Mouse (Mus musculus) olfactory bulb, adult 2 months (tissue): ENCODE data around the gene Evx1.

ENCODE experiments used
- CTCF ChIP-seq: fragments of 200-500 bp; IDR thresholded peaks from 2 replicates; pipeline ENCODE4 v1.5.1; 2012; ENCODE audit warnings: low read depth, mild to moderate bottlenecking, low read length, moderate library complexity; ENCODE audit not compliant: insufficient read depth
- POLR2A ChIP-seq: fragments of 200-500 bp; IDR thresholded peaks from 2 replicates; pipeline ENCODE4 v1.6.1; 2012; ENCODE audit warnings: mild to moderate bottlenecking, low read depth, low read length, moderate library complexity; ENCODE audit not compliant: insufficient read depth

GRCm38 (mm10) chr6:52265306-52265912, 47.9 kb upstream of the Evx1 start:
- no peak for TF ChIP-seq CTCF
- TF ChIP-seq POLR2A: no peak
